Mouse (Mus musculus) layer of hippocampus, postnatal 36 days (tissue): Measurements from ENCODE around the gene Klhdc7b. TPM values are rescaled to one million over a fixed set of nuclear protein-coding genes. Genes with fewer than 3 reads are reported as not detected.
"Not testable (repeated sequence)": the region's sequence is repeated elsewhere in the genome, so short reads cannot be mapped to it uniquely, and the experiment has no call there.

Experiments used
- DNase-seq, 2 experiments: peaks; one replicate each; pipeline ENCODE4 v3.0.0; 2022
- total RNA-seq, 2 experiments: library from RNA; stranded (reverse); gene quantifications; 2 replicates each; pipeline ENCODE4 v1.2.3; 2021

Klhdc7b gene
- total RNA-seq, 2 experiments from 2014 or later, result 0.25 to 0.68 TPM

DNA sequence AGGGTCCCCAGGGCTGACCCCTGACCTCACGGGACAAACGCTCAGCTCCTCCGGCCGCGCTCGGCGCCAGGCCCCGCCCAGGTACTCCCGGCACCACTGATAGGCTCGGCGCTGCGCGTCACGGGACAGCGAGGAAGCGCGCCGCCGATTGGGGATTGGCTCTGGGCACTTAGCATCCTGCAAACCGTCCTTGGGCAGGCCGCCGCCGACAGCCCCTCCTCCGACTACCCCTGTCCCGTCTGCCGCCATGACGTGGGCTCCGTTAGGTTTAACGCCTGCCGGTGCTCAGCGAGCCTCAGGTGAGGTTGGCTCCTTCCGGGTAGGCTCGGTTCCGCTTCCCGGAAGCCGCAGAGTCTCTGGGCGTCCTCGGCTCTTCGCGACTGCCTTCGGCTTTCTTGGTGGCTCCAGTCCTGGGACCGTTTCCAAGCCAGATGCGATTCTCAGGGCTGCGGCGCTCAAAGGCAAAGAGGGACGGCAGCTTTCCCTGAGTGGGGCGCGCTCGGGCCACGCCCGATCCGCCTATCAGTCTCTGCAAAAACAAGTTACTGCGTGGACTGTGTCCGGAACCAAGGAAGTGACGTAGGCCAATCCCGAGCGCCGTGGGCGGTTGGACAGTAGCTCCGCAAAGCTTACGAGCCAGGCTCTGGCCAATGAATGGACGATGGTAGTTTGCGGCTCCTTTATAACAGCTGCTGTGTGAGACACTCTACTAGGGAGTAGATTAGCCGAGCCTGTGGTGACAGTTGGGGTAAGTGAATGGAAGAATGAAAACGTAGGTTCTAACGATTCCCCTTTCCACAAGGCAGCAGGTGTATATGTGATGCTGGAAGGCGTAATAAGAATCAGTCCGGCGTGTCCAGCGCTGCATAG lies 44.9 kb downstream of the Klhdc7b start, which contains the start of the genes C730034F03Rik, Gm44502 and Chkb:
TSS of gene C730034F03Rik (plus strand) at position 238 of the 870 bp plus-strand sequence.
TSS of gene Gm44502 (minus strand) at position 345 of the 870 bp plus-strand sequence.
TSS of gene Chkb (minus strand) at position 557 of the 870 bp plus-strand sequence.
- DNase-seq, result peak; percentile 90 to 92

DNA sequence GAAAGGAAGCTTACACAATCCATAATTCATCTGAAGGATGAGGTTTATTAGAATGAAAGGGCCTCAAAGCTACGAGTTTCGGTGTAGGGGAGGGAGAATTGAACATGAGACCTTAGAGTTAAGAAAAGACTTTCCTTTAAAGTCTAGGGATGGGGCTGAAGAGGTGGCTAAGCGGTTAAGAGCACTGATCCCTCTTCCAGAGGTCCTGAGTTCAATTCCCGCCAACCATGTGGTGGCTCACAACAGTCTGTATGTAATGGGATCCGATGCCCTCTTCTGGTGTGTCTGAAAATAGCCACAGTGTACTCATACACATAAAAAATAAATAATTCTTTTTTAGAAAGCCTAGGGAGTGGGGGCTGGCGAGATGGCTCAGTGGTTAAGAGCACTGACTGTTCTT lies 45.6 kb downstream of the Klhdc7b start:
- no peak for DNase-seq

DNA sequence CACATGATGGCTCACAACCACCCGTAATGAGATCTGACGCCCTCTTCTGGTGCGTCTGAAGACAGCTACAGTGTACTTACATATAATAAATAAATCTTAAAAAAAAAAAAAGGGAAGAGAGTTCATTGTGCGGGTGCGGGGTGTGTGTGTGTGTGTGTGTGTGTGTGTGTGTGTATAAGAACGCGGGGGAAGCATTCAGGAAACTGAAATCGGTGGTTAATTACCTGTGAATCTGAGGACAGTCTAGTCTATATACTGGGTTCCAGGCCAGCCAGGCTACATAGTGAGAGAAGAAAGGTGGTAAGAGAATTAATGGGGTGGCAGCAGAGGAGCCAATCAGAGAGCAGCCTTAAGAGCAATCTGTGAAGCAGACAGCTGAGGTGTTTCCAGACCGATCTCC lies 46.1 kb downstream of the Klhdc7b start:
- DNase-seq, result not testable (repeated sequence)

DNA sequence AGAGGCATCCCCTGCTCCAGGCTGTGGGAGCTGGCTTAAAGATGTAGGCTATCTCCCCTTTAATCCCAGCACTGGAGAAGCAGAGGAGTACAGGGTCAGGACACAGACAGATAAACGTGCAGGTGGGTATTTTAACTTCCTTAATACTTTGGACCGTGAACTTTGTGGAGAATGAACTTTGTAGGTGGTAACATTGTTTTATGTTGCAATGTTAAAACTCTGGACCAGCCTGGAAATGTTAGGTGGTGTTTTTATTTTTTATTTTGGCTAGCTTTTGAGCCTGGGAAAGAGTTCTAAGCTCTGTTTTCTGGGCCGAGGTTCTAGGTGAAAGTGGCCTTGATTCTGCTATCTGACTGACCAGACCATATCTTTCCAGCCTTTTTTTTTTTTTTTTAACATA lies 46.6 kb downstream of the Klhdc7b start:
- DNase-seq, result no peak

DNA sequence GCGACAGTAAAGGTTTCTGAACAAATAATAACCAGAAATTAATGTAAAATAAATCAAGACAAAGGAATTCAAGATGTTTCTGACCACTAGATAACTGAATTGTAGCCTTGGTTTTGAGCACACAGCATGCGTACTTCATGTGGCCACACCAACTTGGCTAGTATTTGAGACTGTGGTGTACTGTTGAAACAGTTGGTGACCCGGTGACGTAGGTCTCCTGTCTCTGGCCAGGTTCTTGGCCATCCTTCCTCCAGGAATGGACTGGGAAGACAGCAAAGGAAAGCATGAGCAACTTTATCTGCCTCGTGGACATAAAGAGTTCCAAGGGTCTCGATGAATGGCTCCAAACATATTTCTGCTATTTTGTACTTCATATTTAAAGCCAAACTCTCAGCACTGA lies 47.1 kb downstream of the Klhdc7b start:
- DNase-seq, result no peak

DNA sequence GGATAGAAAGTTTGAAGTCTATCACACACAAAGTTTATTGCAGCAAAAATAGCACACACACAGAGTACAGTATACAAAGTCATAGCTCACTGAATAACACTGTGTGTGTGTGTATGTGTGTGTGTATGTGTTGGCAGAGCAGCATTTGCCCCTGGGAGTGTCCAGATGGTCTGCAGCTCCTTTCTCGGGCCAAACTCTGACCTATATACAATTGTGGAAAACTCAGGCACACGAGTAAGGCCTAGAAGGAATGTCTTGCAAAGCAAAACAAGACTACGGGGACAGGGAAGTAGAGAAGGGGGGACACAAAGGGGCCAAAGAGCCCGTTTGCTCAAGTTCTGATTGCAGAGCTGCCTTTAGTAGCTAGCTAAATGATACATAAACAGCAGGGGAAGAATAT lies 48.2 kb downstream of the Klhdc7b start:
- no peak for DNase-seq

DNA sequence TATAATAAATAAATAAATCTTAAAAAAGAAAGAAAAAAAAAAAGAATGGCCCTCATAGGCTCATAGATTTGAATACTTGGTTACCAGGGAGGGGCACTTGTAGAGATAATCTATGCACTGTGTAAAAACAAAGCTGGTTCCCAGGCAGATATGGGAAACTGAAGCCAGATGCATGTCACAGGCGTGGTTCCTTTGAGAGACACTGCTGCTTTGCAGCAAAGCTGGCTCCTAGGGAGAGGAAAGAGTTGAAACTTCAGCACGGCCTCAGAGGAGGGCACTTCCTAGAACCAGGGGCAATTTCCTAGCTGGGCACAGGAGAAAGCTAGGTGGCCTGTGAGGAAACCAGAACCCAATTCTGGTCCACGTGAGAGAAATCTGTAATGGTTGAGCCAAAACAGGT lies 49.4 kb downstream of the Klhdc7b start:
- no peak for DNase-seq

DNA sequence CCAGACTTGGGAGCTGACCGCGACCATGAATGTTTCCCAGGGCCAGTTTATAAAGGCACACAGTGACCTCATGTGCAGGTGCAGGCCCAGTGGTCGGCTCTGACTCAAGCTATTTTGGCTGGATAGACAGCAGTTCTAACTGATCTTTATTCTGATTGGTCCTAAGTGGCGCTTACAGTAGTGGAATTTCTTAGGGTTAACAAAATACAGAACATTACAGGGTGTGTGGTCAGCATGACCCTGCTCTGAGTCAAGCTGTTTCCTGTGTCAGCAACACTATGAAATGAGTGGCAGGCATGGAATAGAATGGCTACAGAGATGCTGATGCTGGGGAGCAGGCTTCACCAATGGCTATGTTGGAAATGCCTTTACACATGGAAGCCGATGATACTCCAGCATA lies 51.2 kb downstream of the Klhdc7b start:
- no peak for DNase-seq

Other genes starting within 250 kb of the Klhdc7b start
- gene Mapk12, start 244.2 kb upstream of the Klhdc7b start, total RNA-seq, result 1 to 10 TPM; 3.1 to 4.7 TPM
- 10 to 100 TPM; 21.9 to 22.8 TPM for gene Mapk11, start 235.3 kb upstream of the Klhdc7b start, total RNA-seq
- 10 to 100 TPM; 51.0 to 58.7 TPM for gene Plxnb2, start 204.1 kb upstream of the Klhdc7b start, total RNA-seq
- gene Dennd6b, start 188.4 kb upstream of the Klhdc7b start, total RNA-seq, result 10 to 100 TPM; 33.5 to 38.7 TPM
- gene Ppp6r2, start 173.4 kb upstream of the Klhdc7b start, total RNA-seq, result 100 to 1,000 TPM; 158 to 162 TPM
- gene Sbf1, start 69.6 kb upstream of the Klhdc7b start, total RNA-seq, result 100 to 1,000 TPM; 330 to 340 TPM
- gene Adm2, start 62.2 kb upstream of the Klhdc7b start, total RNA-seq, result not detected
- not detected for gene Miox, start 50.5 kb upstream of the Klhdc7b start, total RNA-seq
- 10 to 100 TPM; 19.7 to 21.4 TPM for gene Lmf2, start 29.3 kb upstream of the Klhdc7b start, total RNA-seq
- 10 to 100 TPM; 87.0 to 95.3 TPM for gene Ncaph2, start 29.2 kb upstream of the Klhdc7b start, total RNA-seq
- 10 to 100 TPM; 31.5 to 32.6 TPM for gene Sco2, start 11.1 kb upstream of the Klhdc7b start, total RNA-seq
- 1 to 10 TPM; 1.4 to 1.5 TPM for gene Tymp, start 7.9 kb upstream of the Klhdc7b start, total RNA-seq
- gene Odf3b, start 5.6 kb upstream of the Klhdc7b start, total RNA-seq, result 1 to 10 TPM; 2.7 to 2.8 TPM
- gene Syce3, start 25.6 kb downstream of the Klhdc7b start, total RNA-seq, result not detected
- gene Cpt1b, start 40.9 kb downstream of the Klhdc7b start, total RNA-seq, result 1 to 10 TPM; 1.8 to 2.3 TPM
- gene C730034F03Rik, start 44.7 kb downstream of the Klhdc7b start, total RNA-seq, result 1 to 10 TPM; 2.6 to 3.1 TPM
- gene Gm44502, start 44.8 kb downstream of the Klhdc7b start, total RNA-seq, result under 1 TPM in 1 of 2 experiments, not detected in 1; 0.30 TPM
- 10 to 100 TPM; 37.5 to 43.0 TPM for gene Chkb, start 45.0 kb downstream of the Klhdc7b start, total RNA-seq
- gene Mapk8ip2, start 69.0 kb downstream of the Klhdc7b start, total RNA-seq, result 100 to 1,000 TPM; 248 to 284 TPM
- gene Arsa, start 92.5 kb downstream of the Klhdc7b start, total RNA-seq, result 10 to 100 TPM; 28.6 to 30.6 TPM
- gene Shank3, start 114.7 kb downstream of the Klhdc7b start, total RNA-seq, result 100 to 1,000 TPM; 244 to 255 TPM
- gene Acr, start 183.4 kb downstream of the Klhdc7b start, total RNA-seq, result 1 to 10 TPM in 1 of 2 experiments, under 1 TPM in 1; 0.91 to 1.2 TPM
- 10 to 100 TPM; 27.1 to 31.2 TPM for gene Rabl2, start 207.0 kb downstream of the Klhdc7b start, total RNA-seq